Mouse (Mus musculus) kidney, adult 10 weeks (tissue): ENCODE data around the gene Gm5415. TPM values are rescaled to one million over a fixed set of nuclear protein-coding genes. Genes with fewer than 3 reads are reported as not detected.

ENCODE experiments used
- polyA plus RNA-seq: library from polyadenylated mRNA; stranded (reverse); fragments of 350-450 nt; fragmentation: Illumina TruSeq; extraction: RNeasy Lipid Tissue Mini Kit (QIAGEN cat#74804); gene quantifications from one replicate; pipeline ENCODE4 v1.2.3, GENCODE M21; 2014; ENCODE audit warnings: low read depth, low replicate concordance

Gene Gm5415
- polyA plus RNA-seq, result not detected

DNA sequence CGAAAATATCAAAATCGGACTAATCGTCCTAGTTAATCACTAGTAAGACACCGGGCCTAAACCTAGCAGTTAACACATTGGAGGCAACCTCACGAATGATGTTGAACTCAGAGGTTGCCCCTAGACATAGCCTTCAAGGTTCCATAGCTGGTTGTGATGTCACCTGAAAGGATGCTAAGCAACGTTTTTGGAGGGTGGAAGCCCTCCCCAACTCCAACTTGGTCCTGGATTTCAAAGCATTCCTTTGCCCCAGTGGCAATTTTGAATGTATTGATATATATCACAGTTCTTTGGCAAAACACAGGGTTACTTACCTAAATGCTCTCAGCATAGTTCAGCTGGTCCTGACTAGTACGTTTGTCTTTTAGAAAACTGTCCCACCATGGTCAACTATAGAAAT is at the start of gene Gm5415:
Gene Gm5415 (minus strand): TSS at position 101 of the 400 bp plus-strand sequence.

